Mouse (Mus musculus): ENCODE measurements around the gene Arg2.

DNA sequence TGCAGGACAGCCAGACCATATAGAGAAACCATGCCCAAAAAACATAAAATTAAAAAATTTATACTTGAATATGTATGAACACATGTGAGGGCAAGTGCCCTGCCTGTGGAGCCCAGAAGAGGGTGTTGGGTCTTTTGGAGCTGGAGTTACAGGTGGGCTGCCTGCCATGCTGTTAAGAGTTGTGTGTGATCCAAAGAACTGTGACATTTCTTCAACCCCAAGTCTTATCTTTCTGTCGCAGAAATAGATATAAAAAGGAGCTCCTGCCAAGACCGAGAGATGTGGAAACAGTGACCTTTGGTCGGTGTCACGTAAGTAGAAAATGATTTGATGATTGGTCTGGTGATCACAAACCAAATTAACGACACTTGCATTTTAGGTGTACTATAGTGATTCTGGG lies 43.1 kb downstream of the Arg2 start:
- TF ChIP-seq CTCF (IDR thresholded peaks at IDR 0.05; ENCODE audit: control insufficient read depth, insufficient read depth, low read length), result no peak
- TF ChIP-seq POLR2A (IDR thresholded peaks at IDR 0.05; ENCODE audit: borderline replicate concordance, control insufficient read depth, low read depth, low read length), result no peak
